Mouse (Mus musculus) adrenal gland, adult 18-20 months (tissue): ENCODE results near the gene Gm7138. TPM values are rescaled to one million over a fixed set of nuclear protein-coding genes. Genes with fewer than 3 reads are reported as not detected.
"Not testable (repeated sequence)": the region's sequence is repeated elsewhere in the genome, so short reads cannot be mapped to it uniquely, and the experiment has no call there.

Experiments used
- DNase-seq, 2 experiments: peaks; one replicate each; pipeline ENCODE4 v3.0.0; 2021 to 2022; ENCODE audit warnings: low spot score in 2 of 2
- total RNA-seq, 2 experiments: library from RNA; stranded (reverse); gene quantifications; 1 replicate in 1 of 2; 2 replicates in 1 of 2; pipeline ENCODE4 v1.2.3; 2021

Gene Gm7138
- total RNA-seq, 2 experiments from 2014 or later: not detected

- DNase-seq: not testable (repeated sequence)
Measured at GRCm38 (mm10) chr10:77750686-77751085, 26.1 kb downstream of the Gm7138 start.

GRCm38 (mm10) chr10:77741924-77742688 lies 34.6 kb downstream of the Gm7138 start, which contains the start of gene Gm18596:
TSS of gene Gm18596 (minus strand) at chr10:77742638.
- not testable (repeated sequence) for DNase-seq

DNA sequence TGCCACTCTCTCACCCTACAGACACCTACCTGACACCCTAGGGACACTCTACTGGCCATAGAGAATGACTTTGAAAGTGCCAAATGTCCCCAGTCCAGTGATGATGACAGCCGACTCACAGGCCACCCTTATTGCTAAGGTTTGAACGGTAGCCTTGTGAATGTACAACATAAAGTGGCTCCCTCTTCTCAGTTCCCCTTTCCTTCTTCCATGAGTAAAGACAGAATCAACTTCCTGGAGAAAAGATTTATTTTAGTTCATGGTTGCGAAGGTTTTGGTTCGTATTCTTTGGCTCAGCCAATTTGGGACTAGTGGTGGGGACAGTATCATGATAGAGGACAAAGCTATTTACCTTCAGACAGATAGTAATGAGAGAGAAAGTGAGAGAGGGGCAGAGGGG lies 37.8 kb downstream of the Gm7138 start:
- no peak for DNase-seq

DNA sequence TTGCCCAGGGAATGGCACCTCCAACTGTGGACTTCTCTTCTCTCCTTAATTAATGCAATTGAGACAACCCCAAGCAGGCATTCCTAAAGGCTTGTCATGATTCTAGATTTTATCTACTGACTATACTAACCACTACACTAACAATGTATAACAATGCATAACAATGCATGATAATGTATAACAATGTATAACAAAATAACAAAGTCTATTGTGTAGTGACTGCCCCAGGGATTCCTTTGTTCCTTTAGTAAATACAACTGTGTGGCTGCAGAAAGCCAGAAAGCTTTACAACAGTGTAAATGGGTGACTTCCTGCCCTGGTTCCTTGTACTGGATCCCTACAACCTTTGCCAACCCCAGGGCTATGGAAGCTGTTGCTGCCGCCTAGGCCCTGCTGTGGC lies 40.8 kb downstream of the Gm7138 start:
- no peak for DNase-seq

DNA sequence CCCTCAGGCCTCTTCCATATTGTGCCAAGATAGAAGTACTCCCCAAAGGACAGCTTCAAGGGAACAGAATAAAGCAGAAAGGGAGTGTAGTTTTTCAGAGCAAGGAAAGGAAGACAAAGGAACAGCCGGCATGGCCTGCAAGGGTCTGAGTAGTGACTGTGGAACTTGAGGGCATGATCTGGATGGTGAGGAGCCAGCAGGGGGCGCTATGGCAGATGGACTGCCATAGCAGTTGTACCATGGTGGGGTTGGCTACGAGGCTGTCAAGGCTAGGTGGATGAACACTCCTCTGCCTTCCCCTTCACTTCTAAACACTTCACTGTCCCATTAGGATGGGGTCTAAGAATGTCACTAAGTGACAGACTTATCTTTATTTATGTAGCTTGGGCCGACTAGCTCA lies 47.5 kb downstream of the Gm7138 start:
- DNase-seq: peak; percentile 8 to 25

GRCm38 (mm10) chr10:77728280-77728679 lies 48.5 kb downstream of the Gm7138 start:
- DNase-seq: no peak

Other genes starting within 250 kb of the Gm7138 start
- gene Itgb2, start 246.7 kb downstream of the Gm7138 start, total RNA-seq: 10 to 100 TPM in 1 of 2 experiments, 1 to 10 TPM in 1; 7.8 to 16.2 TPM
- gene Pttg1ip, start 195.2 kb downstream of the Gm7138 start, total RNA-seq: 100 to 1,000 TPM; 175 to 203 TPM
- gene Sumo3, start 170.8 kb downstream of the Gm7138 start, total RNA-seq: 10 to 100 TPM; 91.8 to 98.8 TPM
- 10 to 100 TPM; 13.1 to 17.1 TPM for gene Gm49325, start 170.7 kb downstream of the Gm7138 start, total RNA-seq
- gene Ube2g2, start 154.7 kb downstream of the Gm7138 start, total RNA-seq: 10 to 100 TPM; 67.2 to 74.1 TPM
- gene Tspear, start 90.4 kb downstream of the Gm7138 start, total RNA-seq: under 1 TPM; 0.27 to 0.51 TPM
- not detected for gene Gm19402, start 86.2 kb downstream of the Gm7138 start, total RNA-seq
- gene Gm9508, start 79.7 kb downstream of the Gm7138 start, total RNA-seq: not detected
- gene Gm10272, start 70.3 kb downstream of the Gm7138 start, total RNA-seq: not detected
- not detected for gene Gm10024, start 65.5 kb downstream of the Gm7138 start, total RNA-seq
- gene Gm10142, start 61.1 kb downstream of the Gm7138 start, total RNA-seq: not detected
- not detected for gene Krtap12-1, start 56.3 kb downstream of the Gm7138 start, total RNA-seq
- not detected for gene Gm10100, start 50.5 kb downstream of the Gm7138 start, total RNA-seq
- gene Gm18596, start 34.3 kb downstream of the Gm7138 start, total RNA-seq: not detected
- gene Gm9736, start 25.6 kb downstream of the Gm7138 start, total RNA-seq: not detected
- not detected for gene Gm3233, start 17.3 kb downstream of the Gm7138 start, total RNA-seq
- gene Gm3238, start 5.6 kb downstream of the Gm7138 start, total RNA-seq: not detected
- gene Gm3250, start 5.6 kb upstream of the Gm7138 start, total RNA-seq: not detected
- not detected for gene Gm7137, start 11.3 kb upstream of the Gm7138 start, total RNA-seq
- gene Gm9639, start 18.1 kb upstream of the Gm7138 start, total RNA-seq: not detected
- not detected for gene Gm19668, start 22.2 kb upstream of the Gm7138 start, total RNA-seq
- gene Gm9507, start 34.9 kb upstream of the Gm7138 start, total RNA-seq: not detected
- not detected for gene Gm2696, start 37.7 kb upstream of the Gm7138 start, total RNA-seq
- not detected for gene Krtap10-4, start 50.2 kb upstream of the Gm7138 start, total RNA-seq
- gene Krtap10-10, start 59.0 kb upstream of the Gm7138 start, total RNA-seq: not detected
- not detected for gene Gm36176, start 69.9 kb upstream of the Gm7138 start, total RNA-seq
- not detected for gene Gm10318, start 75.9 kb upstream of the Gm7138 start, total RNA-seq
- gene Gm3285, start 85.0 kb upstream of the Gm7138 start, total RNA-seq: not detected
- gene Lrrc3, start 125.6 kb upstream of the Gm7138 start, total RNA-seq: 1 to 10 TPM; 3.9 to 6.8 TPM
- 1 to 10 TPM; 5.2 to 5.9 TPM for gene Trpm2, start 193.6 kb upstream of the Gm7138 start, total RNA-seq
- 10 to 100 TPM; 17.9 to 21.1 TPM for gene 1810043G02Rik, start 201.6 kb upstream of the Gm7138 start, total RNA-seq
- gene Pfkl, start 233.1 kb upstream of the Gm7138 start, total RNA-seq: 100 to 1,000 TPM; 137 to 283 TPM